Mouse (Mus musculus) left cerebral cortex, adult 18-20 months (tissue): ENCODE data around the gene Gm20605. TPM values are rescaled to one million over a fixed set of nuclear protein-coding genes. Genes with fewer than 3 reads are reported as not detected.
"Not testable (repeated sequence)": the region's sequence is repeated elsewhere in the genome, so short reads cannot be mapped to it uniquely, and the experiment has no call there.

Experiments
- DNase-seq, 2 experiments: peaks; one replicate each; pipeline ENCODE4 v3.0.0; 2021 to 2022; ENCODE audit warnings: low spot score in 2 of 2, mixed read lengths in 1 of 2
- total RNA-seq, 2 experiments: library from RNA; stranded (reverse); gene quantifications; 2 replicates each; pipeline ENCODE4 v1.2.3; 2021

Gm20605 gene
- total RNA-seq, 2 experiments from 2014 or later, result 9.7 to 10.1 TPM

DNA sequence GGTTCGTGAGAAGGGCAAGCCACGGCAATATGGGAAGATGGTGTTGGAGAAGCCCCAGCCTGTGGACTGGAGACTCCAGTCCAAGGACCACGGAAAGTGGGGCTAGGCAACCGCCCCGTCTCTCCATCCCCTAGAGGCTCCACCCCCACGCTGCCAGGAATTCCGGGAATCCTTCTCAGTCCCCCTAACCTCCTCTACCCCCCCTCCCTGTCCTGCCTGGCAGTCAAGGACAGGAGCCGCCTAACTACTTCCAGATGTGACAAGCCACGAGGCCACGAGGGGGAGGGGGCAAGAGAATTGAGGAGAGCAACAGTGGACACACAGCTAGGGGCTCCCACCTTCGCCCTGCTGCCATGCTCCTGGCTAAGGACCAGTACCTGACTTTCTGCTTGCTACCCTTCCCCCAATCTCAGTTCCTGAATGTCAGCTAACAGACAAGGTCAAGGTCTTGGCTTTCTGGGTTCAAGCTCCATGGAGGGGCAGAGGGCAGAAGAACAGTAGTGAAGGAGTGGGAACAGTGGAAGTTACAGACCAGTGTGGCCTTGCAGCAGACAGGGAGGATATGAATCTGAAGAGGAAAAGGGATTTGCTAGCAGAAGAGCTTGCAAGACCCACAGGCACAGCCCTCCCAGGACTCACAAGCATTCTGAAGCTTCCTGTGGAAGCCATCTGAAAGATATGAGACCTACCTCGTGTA is 18.3 kb upstream of the Gm20605 start:
- no peak for DNase-seq

DNA sequence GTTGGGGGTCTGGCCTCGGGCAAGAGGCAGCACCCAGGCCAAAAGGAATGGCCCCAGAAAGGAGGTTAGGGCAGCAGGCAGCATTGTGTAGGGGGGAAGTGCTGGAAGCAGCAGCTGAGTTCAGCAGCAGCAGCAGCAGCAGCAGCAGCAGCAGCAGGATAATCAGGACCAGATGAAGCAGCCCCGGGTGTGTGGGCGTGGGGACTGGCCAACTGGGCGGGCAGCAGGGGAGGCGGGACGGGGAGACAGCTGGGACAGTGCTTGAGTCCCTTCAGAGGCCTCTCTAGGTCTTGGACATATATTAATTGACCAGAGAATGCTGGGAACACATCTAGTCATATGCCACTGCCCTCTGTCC is 17.8 kb upstream of the Gm20605 start:
- DNase-seq, result no peak

DNA sequence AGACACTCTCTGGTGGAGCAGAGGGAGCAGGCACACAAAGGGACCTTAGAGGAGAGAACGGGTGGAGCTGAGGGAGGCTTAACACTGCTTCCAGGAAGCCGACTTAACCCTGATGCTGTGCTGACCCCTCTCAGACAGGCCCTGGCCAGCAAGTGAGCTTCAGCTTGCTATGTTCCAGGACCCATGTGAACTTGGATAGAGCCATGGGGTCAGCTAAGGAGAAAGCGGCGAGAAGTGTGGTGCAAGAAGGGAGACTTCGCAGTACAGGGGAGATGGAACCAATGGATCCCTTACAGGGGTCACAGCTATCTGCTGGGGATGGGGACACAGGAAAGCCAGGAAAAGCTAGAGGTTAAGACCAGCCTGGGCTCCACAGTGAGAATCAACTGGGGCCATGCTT is 15.9 kb upstream of the Gm20605 start:
- no peak for DNase-seq

DNA sequence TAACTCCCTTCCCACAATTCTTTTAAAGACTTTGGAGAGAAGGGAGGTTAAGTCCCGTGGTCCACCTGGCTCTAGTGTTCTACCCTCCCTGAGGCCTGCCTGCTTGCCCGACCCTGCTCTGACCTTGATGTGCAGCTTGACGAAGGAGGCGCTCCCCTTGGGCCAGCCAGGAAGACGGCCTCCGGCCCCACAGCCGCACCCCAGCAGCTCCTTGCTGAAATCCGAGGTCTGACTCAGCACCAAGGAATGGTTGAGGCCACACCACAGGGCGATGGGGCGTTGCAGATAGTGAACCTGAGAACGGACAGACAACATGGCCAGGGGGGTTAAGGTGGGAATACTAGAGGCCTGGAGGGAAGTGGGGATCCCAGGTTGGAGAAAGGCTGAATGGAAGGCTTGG is 15.4 kb upstream of the Gm20605 start, which contains the start of gene Pcolce:
Gene Pcolce, minus strand, starts transcription at position 235 of the 400 bp plus-strand sequence.
- no peak for DNase-seq

DNA sequence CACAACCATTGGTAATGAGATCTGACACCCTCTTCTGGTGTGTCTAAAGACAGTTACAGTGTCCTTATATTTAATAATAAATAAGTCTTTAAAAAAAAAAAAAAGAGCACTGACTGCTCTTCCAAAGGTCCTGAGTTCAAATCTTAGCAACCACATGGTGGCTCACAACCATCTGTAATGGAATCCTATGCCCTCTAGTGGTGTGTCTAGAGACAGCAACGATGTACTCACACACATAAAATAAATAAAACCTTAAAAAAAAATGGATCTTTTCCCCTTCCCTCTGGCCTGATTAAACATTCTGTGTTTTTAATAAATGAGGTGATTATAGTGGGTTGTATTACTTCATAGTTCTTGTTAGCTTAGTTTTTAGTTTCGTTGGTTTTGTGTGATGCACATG is 14.1 kb upstream of the Gm20605 start:
- not testable (repeated sequence) for DNase-seq

DNA sequence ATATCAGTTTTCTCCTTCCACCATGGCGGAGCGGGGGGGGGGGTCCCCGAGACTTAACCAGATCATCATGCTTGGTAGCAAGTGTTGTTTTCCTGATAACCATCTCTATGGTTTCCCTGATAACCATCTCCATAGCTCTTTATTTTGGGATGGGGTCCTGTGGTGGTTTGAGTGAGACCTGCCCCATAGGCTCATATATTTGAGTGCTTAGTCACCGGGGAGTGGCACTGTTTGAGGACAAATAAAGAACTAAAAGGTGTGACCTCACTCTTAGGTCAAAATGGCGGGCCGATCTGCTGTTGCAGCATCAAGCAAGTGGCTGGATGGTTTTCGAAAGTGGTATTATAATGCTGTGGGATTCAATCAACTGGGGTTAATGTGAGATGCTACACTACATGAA is 13.6 kb upstream of the Gm20605 start:
- DNase-seq, result no peak

DNA sequence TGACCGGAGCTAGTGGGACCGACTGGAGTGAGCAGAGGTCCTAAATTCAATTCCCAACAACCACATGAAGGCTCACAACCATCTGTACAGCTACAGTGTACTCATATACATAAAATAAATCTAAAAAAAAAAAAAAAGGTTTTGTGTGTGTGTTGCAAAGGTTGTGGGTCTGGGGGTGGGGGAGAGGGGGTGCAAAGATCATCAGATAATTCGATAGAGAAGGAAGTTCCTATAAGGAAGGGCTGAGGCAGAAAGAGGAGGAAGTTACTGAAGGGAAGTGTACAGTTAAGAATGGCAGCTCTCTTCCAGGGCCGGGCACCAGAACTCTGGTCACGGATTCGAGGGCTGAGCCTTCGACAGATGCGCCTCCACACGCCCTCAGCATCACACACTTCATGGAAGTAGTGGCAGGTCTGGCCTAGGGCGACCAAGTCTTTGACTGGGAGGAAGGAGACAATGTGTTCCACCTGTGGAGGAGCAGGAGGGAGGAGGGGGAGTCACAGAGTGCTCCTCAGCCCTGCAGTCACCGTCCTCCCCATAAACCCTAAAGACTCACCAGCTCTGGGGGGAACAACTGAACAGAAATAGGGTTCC is 4.9 kb upstream of the Gm20605 start:
- no peak for DNase-seq

DNA sequence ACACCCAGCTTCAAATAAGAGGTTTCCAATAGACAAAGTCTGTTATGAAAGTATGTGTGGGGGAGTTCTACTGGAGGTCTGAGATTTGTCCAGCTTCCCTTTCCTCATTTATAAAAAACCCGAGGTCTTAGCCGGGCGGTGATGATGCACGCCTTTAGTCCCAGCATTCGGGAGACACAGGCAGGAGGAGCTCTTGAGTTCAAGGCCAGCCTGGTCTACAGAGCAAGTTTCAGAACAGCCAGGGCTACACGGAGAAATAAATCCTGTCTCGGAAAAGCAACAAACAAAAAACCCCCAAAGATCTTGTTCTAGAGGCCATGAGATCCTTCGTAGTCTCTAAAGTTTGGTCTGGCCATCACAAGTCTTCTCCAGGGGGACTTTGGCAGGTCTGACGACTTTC is 984 bp upstream of the Gm20605 start:
- DNase-seq, result no peak

DNA sequence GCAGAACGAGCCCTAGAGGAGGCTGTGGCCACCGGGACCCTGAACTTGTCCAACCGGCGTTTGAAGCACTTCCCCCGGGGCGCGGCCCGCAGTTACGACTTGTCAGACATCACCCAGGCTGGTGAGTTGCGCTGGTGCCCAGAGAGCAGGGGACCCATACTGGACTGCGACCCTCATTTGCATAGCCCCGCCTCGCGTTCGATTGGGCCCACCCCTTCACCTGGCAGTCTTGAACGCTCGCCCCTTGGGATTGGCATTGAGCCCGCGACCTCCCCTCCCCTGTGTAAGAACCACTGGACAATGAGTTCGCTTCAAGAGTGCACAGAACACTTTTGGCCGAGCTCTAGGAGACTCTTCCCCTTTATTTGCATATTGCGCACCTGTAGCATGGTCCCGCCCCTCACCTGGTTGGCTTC is 339 bp downstream of the Gm20605 start:
- DNase-seq, result no peak

DNA sequence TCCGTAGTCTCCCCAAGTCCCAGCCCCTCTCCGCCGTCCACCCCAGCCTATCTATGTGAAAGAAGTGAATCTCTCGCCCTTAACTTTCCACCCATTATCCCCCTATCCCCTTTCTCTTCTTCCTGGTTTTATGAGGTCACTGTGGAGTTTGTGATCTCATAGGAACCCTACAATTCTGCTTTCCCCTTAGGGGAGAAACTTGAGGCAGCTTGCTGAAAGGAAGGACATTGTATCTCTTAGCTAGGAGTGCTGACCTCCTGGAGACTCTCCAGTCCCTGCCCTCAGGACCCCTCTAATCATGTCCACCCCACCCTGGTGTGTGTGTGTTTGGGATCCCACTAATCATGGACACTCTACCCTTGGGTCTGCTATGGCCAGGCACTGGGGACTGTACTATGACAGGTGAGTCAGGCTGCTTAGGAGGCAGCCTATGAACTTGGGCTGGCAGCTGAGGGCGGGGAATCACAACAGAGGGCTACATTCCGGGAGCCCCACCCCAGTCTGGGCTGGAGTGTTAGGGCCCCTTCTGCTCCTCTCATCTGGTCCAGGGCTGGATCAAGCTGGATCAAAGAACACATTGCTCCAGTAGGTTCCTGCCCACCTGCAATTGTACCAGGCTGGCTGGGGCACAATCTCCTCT is 1.1 kb downstream of the Gm20605 start:
- no peak for DNase-seq

DNA sequence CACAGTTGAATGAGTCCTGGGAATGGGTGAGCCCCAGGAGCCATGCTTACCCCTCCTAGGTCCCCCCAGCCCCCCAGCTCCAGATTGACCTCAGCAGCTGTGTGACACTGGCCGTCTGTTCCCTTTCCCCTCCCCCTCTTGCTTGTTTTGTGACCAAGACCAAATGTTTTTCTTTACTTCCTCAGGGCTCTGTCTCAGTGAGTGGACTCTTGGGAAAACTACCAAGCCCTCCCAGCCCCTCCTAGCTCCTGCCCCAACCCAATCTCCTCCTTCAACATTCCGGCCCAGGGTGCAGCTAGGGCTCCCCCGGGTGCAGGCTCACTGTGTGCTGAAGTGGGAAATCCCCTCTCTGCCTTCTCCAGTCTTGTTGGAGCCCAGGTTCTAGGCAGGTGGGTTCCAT is 1.6 kb downstream of the Gm20605 start:
- no peak for DNase-seq

DNA sequence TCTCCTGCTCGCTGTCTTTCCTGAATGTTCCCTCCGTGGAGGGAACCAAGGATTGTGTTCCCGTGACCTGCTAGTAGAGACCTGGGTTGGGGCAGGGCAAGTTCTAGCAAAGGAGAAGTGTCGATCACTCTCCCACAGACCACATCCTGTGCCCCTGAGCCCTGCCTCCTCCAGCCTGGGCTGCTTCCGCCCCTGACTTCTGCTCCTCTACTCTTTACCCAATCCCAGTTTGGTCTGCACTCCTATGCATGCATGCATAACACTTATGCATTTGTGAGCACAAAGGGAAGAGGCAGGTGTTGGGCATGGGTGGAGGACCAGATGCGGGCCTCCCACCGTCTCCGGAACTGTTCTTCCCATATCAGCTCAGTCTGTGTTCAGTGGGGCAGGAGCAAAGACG is 2.2 kb downstream of the Gm20605 start:
- peak in 1 of 2 experiments; percentile 39 for DNase-seq

DNA sequence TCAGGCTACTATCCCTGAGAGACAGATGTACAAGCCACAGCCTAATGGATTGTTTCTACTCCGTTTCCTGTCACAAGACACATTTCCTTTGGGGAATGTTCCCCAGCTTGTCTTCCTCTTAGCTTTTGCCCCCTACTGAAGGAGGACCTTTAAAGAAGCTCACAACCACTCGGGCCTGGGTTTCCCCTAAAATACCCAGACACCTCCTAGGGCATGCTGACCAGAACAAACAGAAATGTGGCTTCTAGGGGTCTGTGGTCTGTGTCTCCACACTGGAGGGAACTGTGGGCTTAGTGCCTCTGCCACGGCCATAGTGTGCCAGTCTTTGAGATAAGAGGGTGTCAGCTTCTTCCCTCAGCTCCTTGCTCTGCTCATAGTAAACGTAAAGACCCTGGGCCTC is 2.6 kb downstream of the Gm20605 start:
- no peak for DNase-seq

DNA sequence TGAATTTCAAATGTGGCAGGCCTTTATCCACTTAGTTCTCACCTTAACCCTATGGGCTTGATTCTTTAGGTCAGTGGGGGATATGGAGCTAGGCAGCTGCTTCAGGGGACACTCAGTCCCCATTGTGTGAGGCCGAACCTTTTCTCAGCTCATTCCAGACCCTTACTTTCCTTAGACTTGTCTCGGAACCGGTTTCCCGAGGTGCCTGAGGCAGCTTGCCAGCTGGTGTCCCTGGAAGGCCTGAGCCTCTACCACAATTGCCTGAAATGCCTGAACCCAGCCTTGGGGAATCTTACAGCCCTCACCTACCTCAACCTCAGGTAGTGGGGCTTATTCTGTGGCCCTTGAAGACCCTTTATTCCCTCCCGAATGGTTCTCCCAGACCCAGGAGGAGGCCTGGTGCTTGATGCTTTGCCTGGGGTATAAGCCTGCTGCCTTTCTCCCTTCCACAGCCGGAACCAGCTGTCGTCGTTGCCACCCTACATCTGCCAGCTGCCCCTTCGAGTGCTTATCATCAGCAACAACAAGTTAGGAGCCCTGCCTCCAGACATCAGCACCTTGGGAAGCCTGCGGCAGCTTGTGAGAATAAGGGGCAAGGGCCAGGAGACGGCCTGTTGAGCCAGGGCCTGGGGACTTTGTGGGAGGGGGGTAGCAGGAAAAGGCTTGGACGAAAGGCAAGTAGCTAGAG is 4.6 kb downstream of the Gm20605 start:
- DNase-seq, result no peak

DNA sequence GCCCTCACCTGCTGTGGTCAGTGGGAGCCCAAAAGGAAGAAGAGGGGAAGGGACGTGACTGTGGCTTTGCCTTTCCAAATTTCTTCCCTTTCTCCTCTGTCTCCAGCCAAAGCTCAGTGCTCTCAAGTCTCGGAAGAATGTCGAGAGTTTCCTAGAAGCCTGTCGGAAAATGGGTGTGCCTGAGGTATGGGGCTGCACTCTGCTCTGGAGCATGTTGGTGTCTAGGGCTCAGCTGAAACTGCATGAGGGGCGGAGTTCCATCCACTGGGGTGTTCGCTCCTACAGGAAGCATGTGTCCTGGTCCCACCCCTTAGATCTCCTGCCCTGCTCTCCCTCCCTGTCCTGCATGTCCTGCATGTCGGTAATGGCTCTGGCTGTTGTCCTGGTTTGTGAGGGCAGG is 10.5 kb downstream of the Gm20605 start:
- no peak for DNase-seq

DNA sequence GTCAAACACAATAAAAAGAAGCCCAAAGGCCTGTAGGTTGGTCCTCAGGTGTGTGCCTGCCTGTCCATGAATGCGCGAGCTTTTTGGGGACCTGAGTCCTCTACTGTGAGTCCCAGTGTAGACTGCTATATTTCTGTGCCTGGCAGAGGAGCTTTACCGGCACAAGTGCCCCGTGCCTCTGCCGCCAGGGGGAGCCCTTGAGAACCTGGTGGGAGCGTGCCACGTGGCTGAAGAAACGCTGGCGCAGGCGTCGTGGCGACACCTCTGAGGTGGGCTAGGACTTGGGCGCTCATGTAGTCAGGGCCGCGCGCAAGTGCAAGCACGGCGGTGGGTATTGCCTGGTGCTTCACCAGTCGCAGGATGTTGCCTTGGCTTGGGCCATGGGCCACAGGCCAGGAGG is 12.1 kb downstream of the Gm20605 start, which contains the start of gene Sap25:
Gene Sap25, plus strand, starts transcription at position 281 of the 400 bp plus-strand sequence.
- peak in 1 of 2 experiments; percentile 42 for DNase-seq

DNA sequence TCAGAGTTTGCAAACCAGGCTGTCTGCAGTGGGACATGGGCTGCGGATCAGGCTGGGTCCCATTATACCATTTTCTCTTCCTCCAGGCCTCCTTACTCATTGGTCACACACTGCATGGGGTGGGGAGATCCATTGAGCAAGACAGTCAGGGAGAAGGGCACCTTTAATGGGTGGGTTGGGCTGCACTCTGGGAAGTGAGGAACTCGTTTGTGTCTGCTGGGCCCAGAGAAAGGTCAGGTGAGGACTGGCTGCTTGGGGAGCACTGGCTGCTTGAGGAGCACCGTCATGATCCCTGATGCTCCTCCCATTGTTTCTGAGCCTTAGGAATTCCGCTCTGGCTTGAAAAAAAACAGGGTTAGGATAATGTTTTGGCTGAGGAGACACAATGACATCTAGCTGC is 13.9 kb downstream of the Gm20605 start:
- DNase-seq, result no peak

DNA sequence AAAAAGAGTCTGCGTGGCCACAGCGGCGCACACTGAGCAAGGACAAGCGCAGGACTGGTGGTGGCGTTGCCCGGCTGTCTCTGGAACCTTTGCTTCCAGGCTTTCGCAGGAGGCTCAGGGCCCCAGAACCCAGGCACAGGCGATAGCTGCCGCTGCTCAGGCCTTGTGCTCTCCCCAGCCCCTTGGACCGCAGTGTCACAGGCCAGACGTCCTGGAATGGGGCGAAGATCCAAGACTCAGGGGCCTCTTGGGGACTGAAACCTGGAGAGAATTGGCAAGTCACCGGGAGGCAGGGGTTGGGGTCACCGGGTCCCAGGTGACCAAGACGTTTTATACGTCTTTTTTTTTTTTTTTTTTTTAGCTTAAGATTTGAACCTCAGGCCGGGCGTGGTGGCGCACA is 15.5 kb downstream of the Gm20605 start:
- no peak for DNase-seq

DNA sequence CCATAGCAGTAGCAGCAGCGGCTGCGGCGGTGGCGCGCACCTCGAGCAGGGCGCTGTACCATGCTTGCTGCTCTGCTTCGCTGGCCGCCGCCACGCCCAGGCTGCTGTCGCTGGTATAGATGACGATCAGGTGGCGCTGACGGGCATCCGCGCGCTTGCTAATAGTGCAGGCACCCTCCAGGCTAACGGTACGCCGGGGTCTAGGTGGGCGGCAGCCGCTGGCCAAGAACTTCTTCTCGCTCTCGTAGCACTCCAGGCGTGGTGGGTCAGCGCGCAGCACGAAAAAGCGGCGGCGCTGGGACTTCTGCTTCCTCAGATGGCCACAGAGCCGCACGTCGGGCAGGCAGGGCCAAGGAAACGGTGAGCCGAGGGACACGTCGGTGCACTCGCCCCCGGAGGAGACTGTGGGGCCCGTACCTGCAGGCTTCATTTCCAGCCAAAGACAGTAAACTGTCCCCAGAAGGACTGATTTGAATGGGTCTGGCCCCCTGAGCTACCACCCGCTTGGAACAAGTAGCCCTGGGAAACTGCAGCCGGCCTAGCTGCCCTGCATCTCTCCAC is 16.2 kb downstream of the Gm20605 start:
- DNase-seq, result no peak

DNA sequence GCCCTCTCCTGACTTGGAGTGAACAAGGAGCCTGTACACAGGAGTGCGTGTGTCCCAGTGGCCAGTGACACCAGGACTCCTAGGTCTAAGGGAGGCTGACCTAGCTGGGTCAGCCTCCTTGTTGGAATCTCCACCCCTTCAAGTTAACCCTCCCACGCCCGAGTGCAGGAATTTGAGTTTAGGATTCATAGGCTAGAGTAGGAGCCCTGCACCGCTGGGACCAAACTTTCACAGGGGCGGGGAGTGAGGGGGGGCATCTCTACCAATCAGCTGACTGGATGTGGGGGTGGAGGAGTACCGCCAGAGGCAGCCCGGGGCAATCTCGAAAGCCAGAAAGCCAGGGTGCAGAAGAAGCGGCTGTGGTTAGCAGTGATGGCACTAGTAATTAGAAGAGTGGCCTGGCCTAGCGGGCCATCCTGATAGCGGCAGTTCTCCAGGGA is 16.7 kb downstream of the Gm20605 start, which contains the start of gene Irs3:
Gene Irs3, minus strand, starts transcription at position 63 of the 440 bp plus-strand sequence.
- DNase-seq, result no peak

DNA sequence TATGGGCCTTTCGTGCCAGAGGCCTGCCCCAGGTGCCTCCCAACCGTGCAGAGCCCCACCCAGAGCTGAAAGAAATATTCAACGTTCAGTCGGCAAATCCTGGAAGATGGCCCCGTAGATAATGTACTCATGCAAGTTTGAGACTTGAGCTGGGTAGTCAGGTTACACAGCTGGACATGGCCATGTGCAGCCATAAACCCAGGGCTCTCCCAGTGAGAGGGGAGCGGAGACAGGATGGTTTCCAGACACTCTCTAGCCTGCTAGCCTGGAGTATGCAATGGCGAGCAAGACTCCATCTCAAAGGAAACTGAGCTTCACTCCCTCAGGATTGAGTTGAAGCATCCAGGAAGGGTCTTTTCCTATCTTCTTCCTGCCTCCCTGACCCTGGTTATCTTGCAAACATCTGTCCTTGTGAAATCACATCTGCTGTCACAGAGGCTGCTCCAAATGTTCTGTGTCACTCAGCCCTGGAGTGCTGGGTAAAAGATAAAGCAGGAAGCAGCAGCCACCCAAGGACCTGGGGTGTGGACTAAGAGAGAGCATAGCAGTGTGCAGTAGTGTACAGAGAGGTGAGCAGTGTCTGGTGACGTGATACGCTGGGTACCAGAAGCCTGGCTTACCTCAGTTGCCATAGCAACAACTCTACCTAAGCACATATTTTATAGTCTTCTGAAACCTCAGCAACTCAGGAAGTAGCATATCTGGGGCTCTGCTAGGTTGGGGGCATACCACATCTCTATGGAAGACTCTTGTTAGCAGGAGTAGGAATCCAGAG is 19.0 kb downstream of the Gm20605 start:
- no peak for DNase-seq
